Mouse (Mus musculus) heart, adult 2 months (tissue): ENCODE data around the gene Stk38. TPM values are rescaled to one million over a fixed set of nuclear protein-coding genes. Genes with fewer than 3 reads are reported as not detected.

ENCODE experiments used
- DNase-seq, 2 experiments: peaks; one replicate each; pipeline ENCODE4 v3.0.0; 2021
- H3K27ac ChIP-seq: fragments of 200-600 bp; 2 replicates; pipeline ENCODE4 v1.8.1; 2022
- H3K27me3 ChIP-seq: fragments of 200-500 bp; 2 replicates; pipeline ENCODE4 v1.6.1; 2012; ENCODE audit warnings: mild to moderate bottlenecking, low read length, inconsistent platforms, mixed read lengths; ENCODE audit not compliant: control insufficient read depth, insufficient read depth
- H3K36me3 ChIP-seq: fragments of 200-500 bp; 2 replicates; pipeline ENCODE4 v1.6.1; 2012; ENCODE audit warnings: low read length, inconsistent platforms; ENCODE audit not compliant: control insufficient read depth, insufficient read depth
- H3K4me1 ChIP-seq: fragments of 200-500 bp; 2 replicates; pipeline ENCODE4 v1.6.1; 2011; ENCODE audit warnings: low read length; ENCODE audit not compliant: control insufficient read depth, insufficient read depth
- H3K4me3 ChIP-seq: fragments of 200-600 bp; 2 replicates; pipeline ENCODE4 v1.8.1; 2022
- H3K79me2 ChIP-seq: fragments of 200-500 bp; replicated peaks from 2 replicates; pipeline ENCODE4 v1.6.1; 2012; ENCODE audit warnings: mild to moderate bottlenecking, inconsistent platforms, low read length, moderate library complexity, mixed read lengths; ENCODE audit not compliant: control insufficient read depth, insufficient read depth
- H3K9ac ChIP-seq: fragments of 200-500 bp; 2 replicates; pipeline ENCODE4 v1.6.1; 2012; ENCODE audit warnings: low read depth, mild to moderate bottlenecking, control low read depth, inconsistent platforms, low read length, mixed read lengths
- CTCF ChIP-seq: fragments of 200-600 bp; IDR thresholded peaks from 2 replicates; pipeline ENCODE4 v1.8.1; 2022; ENCODE audit warnings: antibody characterized with exemption, mild to moderate bottlenecking, moderate library complexity
- EP300 ChIP-seq: fragments of 200-500 bp; IDR thresholded peaks from 2 replicates; pipeline ENCODE4 v1.6.1; 2011; ENCODE audit warnings: low read depth, low read length, control low read depth; ENCODE audit not compliant: insufficient read depth
- POLR2A ChIP-seq: fragments of 200-500 bp; IDR thresholded peaks from 2 replicates; pipeline ENCODE4 v1.6.1; 2011; ENCODE audit warnings: mild to moderate bottlenecking, low read depth, low read length, control low read depth; ENCODE audit not compliant: insufficient read depth
- WGBS: fragments of 180-500 bp; shearing (Covaris S2); methylation state at CpG from one replicate; pipeline ENCODE4 v1.1.7; 2018; 5-methylcytosine and 5-hydroxymethylcytosine counted together
- intact Hi-C: fragments of 180-260 bp; cut with DNase I; formaldehyde crosslinking; loops from one replicate; pipeline ENCODE4 v1.15.1; 2025
- long read RNA-seq: library from polyadenylated mRNA; stranded (forward); transcript quantifications from one replicate; pipeline ENCODE4 v2.0.0, GENCODE M21; 2021
- polyA plus RNA-seq: library from polyadenylated mRNA; depleted of rRNA; stranded (reverse); fragments of >200 nt; gene quantifications from 2 replicates; pipeline ENCODE4 v1.2.3, GENCODE M21; 2012; rRNA removed
- total RNA-seq, 2 experiments: library from RNA; stranded (reverse); gene quantifications; 2 replicates each; pipeline ENCODE4 v1.2.3; 2021

The Stk38 gene
- total RNA-seq, result 10 to 100 TPM; 29.5 to 32.5 TPM
- 41.6 and 50.5 TPM in 2 replicates for polyA plus RNA-seq
- long read RNA-seq, transcript Stk38-201 (14 exons, 3,351 nt), result major isoform, 27 of 47 reads
- long read RNA-seq, transcript Stk38-202 (14 exons, 3,354 nt), result minor isoform, 5 of 47 reads
- long read RNA-seq, partial matches to known transcripts, result 0 of 47 reads
- long read RNA-seq, other reads (novel, unspliced or antisense), result 14 of 47 reads

- peaks cover 6% of the 10 kb centered on the region for H3K4me1 ChIP-seq
These were observed at the start of gene Stk38 for GRCm38 (mm10) chr17:29007641-29008325. TSS of gene Stk38 (minus strand) at chr17:29007995.

GRCm38 (mm10) chr17:29057361-29057890, 49.6 kb upstream of the Stk38 start:
- peaks cover 19% of the 10 kb centered on the region for H3K4me1 ChIP-seq

More at GRCm38 (mm10) chr17:29007641-29008325, at the start of gene Stk38:
- intact Hi-C loops, result loop anchor here (5.0 kb wide), 1 partner anchor 55 kb away; the partner anchor contains the start of gene Kctd20
- Histone ChIP-seq H3K27ac (peak within 1 kb of the TSS; percentile 98), H3K9ac (peak within 1 kb of the TSS; percentile 92), H3K36me3 (peaks cover 8% of the 10 kb centered on the region), H3K27me3 (no peaks in the 10 kb centered on the region), H3K79me2 (peaks cover 6% of the 10 kb centered on the region; the same call in 1 of the 2 replicates), H3K4me3 (peak within 1 kb of the TSS; percentile 95)
- DNase-seq, result peak; percentile 98
- TF ChIP-seq CTCF (no peak), EP300 (peak; percentile 77; the same call in 1 of the 2 replicates), POLR2A (peak; percentile 89)
- WGBS, result under 1% methylated on average over 65 of the region's 65 CpGs

GRCm38 (mm10) chr17:29056699-29057151, 48.9 kb upstream of the Stk38 start:
- Histone ChIP-seq H3K4me1 (peaks cover 18% of the 10 kb centered on the region), H3K27ac (no peak overlapping the region), H3K27me3 (no peaks in the 10 kb centered on the region), H3K4me3 (no peak overlapping the region), H3K9ac (no peak overlapping the region), H3K79me2 (no peaks in the 10 kb centered on the region), H3K36me3 (no peaks in the 10 kb centered on the region)
- TF ChIP-seq CTCF (no peak), POLR2A (no peak), EP300 (no peak)
- intact Hi-C loops, result no loop called here
- no peak for DNase-seq
- WGBS, result 37% methylated on average over 8 of the region's 8 CpGs

More at GRCm38 (mm10) chr17:29057361-29057890, 49.6 kb upstream of the Stk38 start:
- Histone ChIP-seq H3K9ac (no peak overlapping the region), H3K27me3 (no peaks in the 10 kb centered on the region), H3K27ac (no peak overlapping the region), H3K36me3 (no peaks in the 10 kb centered on the region), H3K4me3 (no peak overlapping the region), H3K79me2 (no peaks in the 10 kb centered on the region)
- DNase-seq, result no peak
- WGBS, result 89% methylated on average over 11 of the region's 11 CpGs
- TF ChIP-seq POLR2A, result no peak
- no peak for TF ChIP-seq EP300
- TF ChIP-seq CTCF, result no peak
- intact Hi-C loops, result no loop called here

- intact Hi-C loops, result no loop called here
- TF ChIP-seq CTCF (no peak), POLR2A (no peak), EP300 (no peak)
- no peak overlapping the region for H3K27ac ChIP-seq
These were observed 48.4 kb upstream of the Stk38 start for GRCm38 (mm10) chr17:29056207-29056606.

GRCm38 (mm10) chr17:29055586-29055985, 47.8 kb upstream of the Stk38 start:
- DNase-seq, result no peak
- Histone ChIP-seq H3K4me1 (peaks cover 19% of the 10 kb centered on the region), H3K4me3 (no peak overlapping the region), H3K9ac (no peak overlapping the region), H3K36me3 (no peaks in the 10 kb centered on the region), H3K79me2 (no peaks in the 10 kb centered on the region), H3K27ac (no peak overlapping the region), H3K27me3 (no peaks in the 10 kb centered on the region)
- WGBS, result 82% methylated on average over 5 of the region's 5 CpGs
- TF ChIP-seq POLR2A, result no peak
- TF ChIP-seq EP300, result no peak
- no peak for TF ChIP-seq CTCF
- intact Hi-C loops, result loop anchor here (2.0 kb wide), 1 partner anchor 23 kb away; no protein-coding TSS in a partner anchor

More at GRCm38 (mm10) chr17:29056207-29056606, 48.4 kb upstream of the Stk38 start:
- no peak for DNase-seq
- Histone ChIP-seq H3K4me3 (no peak overlapping the region), H3K4me1 (peaks cover 18% of the 10 kb centered on the region), H3K36me3 (no peaks in the 10 kb centered on the region), H3K9ac (no peak overlapping the region), H3K27me3 (no peaks in the 10 kb centered on the region), H3K79me2 (no peaks in the 10 kb centered on the region)
- WGBS, result 42% methylated on average over 7 of the region's 7 CpGs
